Mouse (Mus musculus): ENCODE data around the gene Gabra3. TPM values are rescaled to one million over a fixed set of nuclear protein-coding genes. Genes with fewer than 3 reads are reported as not detected.

The Gabra3 gene
- polyA plus RNA-seq, 1 experiment from 2014 or later: 1.9 TPM

MicroRNAs within 50 kb of the gene (microRNA counts, 519-probe panel; counts per million panel counts)
- microRNA mmu-miR-105: 31.2 counts per million
- microRNA mmu-miR-767: 31.2 counts per million

Small RNA genes lying within 50 kb of the gene (microRNA-seq; reads per million reads assigned to microRNA genes)
- gene Mir105 (ENCODE audit: insufficient number of aligned reads): not detected
- not detected for gene Mir767 (ENCODE audit: insufficient number of aligned reads)

Other genes with a start within 250 kb of the Gabra3 start
- 1.3 and 2.1 TPM in 2 replicates for gene Gabrq, start 168.3 kb upstream of the Gabra3 start, polyA plus RNA-seq (2014; fragmentation: Nextera tagmentation; extraction: Ambion mirVana)